ENCODE assay signal across 13 mouse cellular contexts in genomic region chr3:94465632-94466430, GRCm38 (mm10). TPM values are rescaled to one million over a fixed set of nuclear protein-coding genes. Genes with fewer than 3 reads are reported as not detected.
DNase-seq lines count a peak whose midpoint lies in the region; ATAC-seq and TF ChIP-seq lines count a peak whose summit lies in the region.
"Had no signal": no experiment of that assay in that cellular context is flagged by ENCODE, and none has a peak within 500 bp of the region (broad histone marks: within the 10 kb centered on the region; RNA-seq: fewer than 3 reads in every experiment).

No protein-coding gene starts in this region.

- H3K4me1 ChIP-seq in cortical plate, adult 2 months (ENCODE audit: control insufficient read depth, insufficient read depth, low read length), result peaks cover 7% of the 10 kb centered on the region
- H3K4me1 ChIP-seq in neural tube, embryonic 15.5 days, result peaks cover 35% of the 10 kb centered on the region
- H3K4me1 ChIP-seq in heart, embryonic 12.5 days (replicated peaks), result peaks cover 5% of the 10 kb centered on the region; the same call in 1 of the 2 replicates

- WGBS in neural tube, embryonic 15.5 days, result 29% methylated on average over 13 of the region's 13 CpGs
- 70% methylated on average over 13 of the region's 13 CpGs for WGBS in heart, embryonic 12.5 days

- no peaks in the 10 kb centered on the region for H3K36me3 ChIP-seq in neural tube, embryonic 15.5 days
- H3K36me3 ChIP-seq in heart, embryonic 12.5 days, result no peaks in the 10 kb centered on the region

- peak; percentile 37; the same call in 1 of the 2 replicates for TF ChIP-seq POLR2A in cortical plate, adult 2 months (IDR thresholded peaks at IDR 0.05; ENCODE audit: extremely low read depth, insufficient read depth, low read length)

- peak overlapping the region; percentile 47 for H3K27ac ChIP-seq in cortical plate, adult 2 months (ENCODE audit: insufficient read depth, low read length)
- H3K27ac ChIP-seq in neural tube, embryonic 15.5 days (replicated peaks), result peak overlapping the region; percentile 88
- no peak overlapping the region for H3K27ac ChIP-seq in heart, embryonic 12.5 days (ENCODE audit: poor library complexity, severe bottlenecking)

- H3K4me3 ChIP-seq in cortical plate, adult 2 months (ENCODE audit: insufficient read depth, low read length), result no peak overlapping the region
- H3K4me3 ChIP-seq in neural tube, embryonic 15.5 days (replicated peaks), result no peak overlapping the region
- no peak overlapping the region for H3K4me3 ChIP-seq in heart, embryonic 12.5 days

- ATAC-seq in frontal cortex, adult (ENCODE audit: low TSS enrichment), result peak; percentile 86
- peak; percentile 51 for ATAC-seq in neural tube, embryonic 15.5 days (ENCODE audit: low FRiP score)
- ATAC-seq in erythroid progenitor cell, adult 5-6 weeks (replicated peaks; ENCODE audit: low FRiP score, poor library complexity, severe bottlenecking), result no peak
- no peak for ATAC-seq in heart, embryonic 12.5 days (ENCODE audit: insufficient number of reproducible peaks, low FRiP score)

- H3K9ac ChIP-seq in neural tube, embryonic 15.5 days (replicated peaks), result no peak overlapping the region
- H3K9ac ChIP-seq in heart, embryonic 12.5 days, result no peak overlapping the region

- no peak for TF ChIP-seq CTCF in cortical plate, adult 2 months (IDR thresholded peaks at IDR 0.05; ENCODE audit: extremely low read depth, insufficient read depth, low read length)

- no peak overlapping the region for H3K4me2 ChIP-seq in neural tube, embryonic 15.5 days
- H3K4me2 ChIP-seq in heart, embryonic 12.5 days, result no peak overlapping the region

- no peaks in the 10 kb centered on the region for H3K27me3 ChIP-seq in neural tube, embryonic 15.5 days (replicated peaks)
- no peaks in the 10 kb centered on the region for H3K27me3 ChIP-seq in heart, embryonic 12.5 days (replicated peaks)

- H3K9me3 ChIP-seq in neural tube, embryonic 15.5 days (replicated peaks), result no peaks in the 10 kb centered on the region
- no peaks in the 10 kb centered on the region for H3K9me3 ChIP-seq in heart, embryonic 12.5 days (replicated peaks)

- peak; percentile 40 to 56 for DNase-seq in layer of hippocampus, postnatal 25 days (ENCODE audit: extremely low spot score in 1 of 2, low spot score in 1 of 2)
- no peak for DNase-seq in lung, postnatal 10 days
- DNase-seq in heart, adult 18-20 months, result no peak
- DNase-seq: embryo, embryonic 11 days; gastrocnemius, postnatal 36 days; retina, postnatal 1 day; thymus, postnatal 4 days had no signal

RNA-seq across cellular contexts. Expression of gene Celf3, which starts 12.3 kb away (rescaled TPM):
- 314 and 357 TPM in 2 replicates for polyA plus RNA-seq in cortical plate, adult 2 months (2012; rRNA removed)
- total RNA-seq in layer of hippocampus, postnatal 25 days (2021), result 100 to 1,000 TPM; 165 to 198 TPM
- 157 and 210 TPM in 2 replicates for polyA plus RNA-seq in neural tube, embryonic 15.5 days (2015; fragmentation: Nextera tagmentation; extraction: Ambion mirVana)
- total RNA-seq in erythroid progenitor cell, adult 5-6 weeks (2015; ENCODE audit: low replicate concordance), result not detected in 2 replicates
- total RNA-seq in erythroid progenitor cell, adult 5-6 weeks (2017; ENCODE audit: low replicate concordance), result not detected in 2 replicates
- total RNA-seq in heart, adult 18-20 months (2021), result not detected
- 1.1 and 1.7 TPM in 2 replicates for polyA plus RNA-seq in heart, embryonic 12.5 days (2016; fragmentation: Nextera tagmentation; extraction: Ambion mirVana)
- total RNA-seq: gastrocnemius, postnatal 36 days had no signal

RNA-seq across cellular contexts. Expression of gene Riiad1, which starts 14.3 kb away (rescaled TPM):
- polyA plus RNA-seq in cortical plate, adult 2 months (2012; rRNA removed), result 3.2 and 4.1 TPM in 2 replicates
- 1 to 10 TPM; 5.8 to 6.9 TPM for total RNA-seq in layer of hippocampus, postnatal 25 days (2021)
- polyA plus RNA-seq in neural tube, embryonic 15.5 days (2015; fragmentation: Nextera tagmentation; extraction: Ambion mirVana), result 14.1 and 16.1 TPM in 2 replicates
- not detected in 2 replicates for total RNA-seq in erythroid progenitor cell, adult 5-6 weeks (2015; ENCODE audit: low replicate concordance)
- total RNA-seq in erythroid progenitor cell, adult 5-6 weeks (2017; ENCODE audit: low replicate concordance), result not detected in 2 replicates
- total RNA-seq in heart, adult 18-20 months (2021), result 1 to 10 TPM; 1.8 to 2.2 TPM
- polyA plus RNA-seq in heart, embryonic 12.5 days (2016; fragmentation: Nextera tagmentation; extraction: Ambion mirVana), result 5.3 and 5.7 TPM in 2 replicates
- total RNA-seq: ES-E14 had no signal

RNA-seq across cellular contexts. Expression of gene Oaz3, which starts 22.1 kb away (rescaled TPM):
- polyA plus RNA-seq in cortical plate, adult 2 months (2012; rRNA removed), result 0.15 and 0.25 TPM in 2 replicates
- total RNA-seq in layer of hippocampus, postnatal 25 days (2021), result not detected
- polyA plus RNA-seq in neural tube, embryonic 15.5 days (2015; fragmentation: Nextera tagmentation; extraction: Ambion mirVana), result 0.78 and 0.97 TPM in 2 replicates
- total RNA-seq in erythroid progenitor cell, adult 5-6 weeks (2015; ENCODE audit: low replicate concordance), result 0.84 TPM in 1 of 2 replicates, not detected in the other
- total RNA-seq in erythroid progenitor cell, adult 5-6 weeks (2017; ENCODE audit: low replicate concordance), result not detected in 2 replicates
- not detected for total RNA-seq in heart, adult 18-20 months (2021)
- 0.57 TPM in 1 of 2 replicates, not detected in the other for polyA plus RNA-seq in heart, embryonic 12.5 days (2016; fragmentation: Nextera tagmentation; extraction: Ambion mirVana)
- total RNA-seq: gastrocnemius, postnatal 36 days had no signal

RNA-seq across cellular contexts. Expression of gene Mrpl9, which starts 22.7 kb away (rescaled TPM):
- polyA plus RNA-seq in cortical plate, adult 2 months (2012; rRNA removed), result 46.0 and 47.9 TPM in 2 replicates
- 10 to 100 TPM; 42.1 to 46.8 TPM for total RNA-seq in layer of hippocampus, postnatal 25 days (2021)
- polyA plus RNA-seq in neural tube, embryonic 15.5 days (2015; fragmentation: Nextera tagmentation; extraction: Ambion mirVana), result 61.8 and 63.3 TPM in 2 replicates
- 15.5 and 19.5 TPM in 2 replicates for total RNA-seq in erythroid progenitor cell, adult 5-6 weeks (2015; ENCODE audit: low replicate concordance)
- 17.7 and 27.5 TPM in 2 replicates for total RNA-seq in erythroid progenitor cell, adult 5-6 weeks (2017; ENCODE audit: low replicate concordance)
- total RNA-seq in heart, adult 18-20 months (2021), result 10 to 100 TPM; 66.2 to 74.9 TPM
- polyA plus RNA-seq in heart, embryonic 12.5 days (2016; fragmentation: Nextera tagmentation; extraction: Ambion mirVana), result 57.4 and 62.0 TPM in 2 replicates

RNA-seq across cellular contexts. Expression of gene Tdrkh, which starts 52.8 kb away (rescaled TPM):
- 15.2 and 15.5 TPM in 2 replicates for polyA plus RNA-seq in cortical plate, adult 2 months (2012; rRNA removed)
- total RNA-seq in layer of hippocampus, postnatal 25 days (2021), result 10 to 100 TPM; 44.1 TPM
- polyA plus RNA-seq in neural tube, embryonic 15.5 days (2015; fragmentation: Nextera tagmentation; extraction: Ambion mirVana), result 39.2 and 43.5 TPM in 2 replicates
- 10.1 TPM in 1 of 2 replicates, not detected in the other for total RNA-seq in erythroid progenitor cell, adult 5-6 weeks (2015; ENCODE audit: low replicate concordance)
- total RNA-seq in erythroid progenitor cell, adult 5-6 weeks (2017; ENCODE audit: low replicate concordance), result 0.51 TPM in 1 of 2 replicates, not detected in the other
- 1 to 10 TPM; 4.4 to 6.1 TPM for total RNA-seq in heart, adult 18-20 months (2021)
- 8.5 and 9.7 TPM in 2 replicates for polyA plus RNA-seq in heart, embryonic 12.5 days (2016; fragmentation: Nextera tagmentation; extraction: Ambion mirVana)

Comparison
In these comparisons a context has a peak if more than half of its experiments do, and no peak if none do; other contexts are left out.
1. ATAC-seq: peak in frontal cortex, adult (single experiment) and neural tube, embryonic 15.5 days (single experiment); none in erythroid progenitor cell, adult 5-6 weeks (single experiment) and heart, embryonic 12.5 days (single experiment).
2. DNase-seq: peak in layer of hippocampus, postnatal 25 days (2 of 2); none in lung, postnatal 10 days (single experiment) and heart, adult 18-20 months (0 of 2).
3. RNA of gene Celf3, which starts 12.3 kb away (total RNA-seq): 165 to 198 TPM in layer of hippocampus, postnatal 25 days; not detected in heart, adult 18-20 months and not detected in erythroid progenitor cell, adult 5-6 weeks; every median in the first group is over 100 times any median in the second.